Mouse (Mus musculus) small intestine, adult 2 months (tissue): ENCODE results near the gene Usp2.

Experiments
- CTCF ChIP-seq: fragments of 200-500 bp; IDR thresholded peaks from 2 replicates; pipeline ENCODE4 v1.5.1; 2012; ENCODE audit warnings: low read depth, mild to moderate bottlenecking, control low read depth, inconsistent platforms, low read length, moderate library complexity, mixed read lengths; ENCODE audit not compliant: insufficient replicate concordance, insufficient read length; ENCODE audit errors: extremely low read depth
- POLR2A ChIP-seq: fragments of 200-500 bp; IDR thresholded peaks from 2 replicates; pipeline ENCODE4 v1.6.1; 2012; ENCODE audit warnings: low read depth, mild to moderate bottlenecking, control low read depth, inconsistent platforms, low read length, moderate library complexity

- TF ChIP-seq CTCF: no peak
- no peak for TF ChIP-seq POLR2A
Measured at GRCm38 (mm10) chr9:44115599-44115998, 48.8 kb downstream of the Usp2 start.
